Comparison of ENCODE assay signal across 9 mouse cellular contexts in genomic region chr10:39541951-39542521, GRCm38 (mm10).
DNase-seq lines count a peak whose midpoint lies in the region; ATAC-seq and TF ChIP-seq lines count a peak whose summit lies in the region.
"Had no signal": no experiment of that assay in that cellular context is flagged by ENCODE, and none has a peak within 500 bp of the region (broad histone marks: within the 10 kb centered on the region; RNA-seq: fewer than 3 reads in every experiment).

No protein-coding gene starts in this region.

- ATAC-seq in cerebellum, adult (ENCODE audit: insufficient number of reproducible peaks, low FRiP score, low TSS enrichment) = peak; percentile 57
- ATAC-seq in lung, postnatal 0 days = peak; percentile 16

- H3K4me2 ChIP-seq in lung, postnatal 0 days (replicated peaks; ENCODE audit: low read depth, low read length) = no peak overlapping the region

- no peak overlapping the region for H3K9ac ChIP-seq in lung, postnatal 0 days (replicated peaks; ENCODE audit: low read depth)
- H3K9ac ChIP-seq: liver, embryonic 14.5 days had no signal

- no peak for TF ChIP-seq EP300 in lung, postnatal 0 days (IDR thresholded peaks at IDR 0.05)

- H3K4me1 ChIP-seq in lung, postnatal 0 days (ENCODE audit: insufficient read depth, low read depth, low read length) = peaks cover 8% of the 10 kb centered on the region; the same call in 1 of the 2 replicates

- no peaks in the 10 kb centered on the region for H3K27me3 ChIP-seq in lung, postnatal 0 days (replicated peaks; ENCODE audit: insufficient read depth, low read length)

- H3K27ac ChIP-seq in lung, postnatal 0 days (ENCODE audit: low read length) = no peak overlapping the region; the same call in 1 of the 2 replicates
- H3K27ac ChIP-seq: liver, embryonic 14.5 days had no signal

- 18% methylated on average over 7 of the region's 7 CpGs for WGBS in lung, postnatal 0 days

- DNase-seq in cerebellum, adult 11 months = no peak
- DNase-seq in lung, postnatal 0 days (ENCODE audit: low spot score) = no peak
- DNase-seq in lung, postnatal 10 days = no peak
- DNase-seq in left cerebral cortex, postnatal 10 days (ENCODE audit: extremely low spot score in 1 of 2, low spot score in 2 of 2) = peak; percentile 43 to 45
- peak; percentile 34 to 64 for DNase-seq in right cerebral cortex, postnatal 36 days (ENCODE audit: low spot score in 2 of 2)
- DNase-seq in gastrocnemius, postnatal 4 days (ENCODE audit: low spot score in 2 of 2) = no peak
- DNase-seq in ovary, postnatal 36 days (ENCODE audit: low spot score) = no peak

- intact Hi-C loops in left cerebral cortex, postnatal 10 days (cut with DNase I) = no loop called here

- no peak overlapping the region for H3K4me3 ChIP-seq in lung, postnatal 0 days (ENCODE audit: low read depth, low read length)

- no peaks in the 10 kb centered on the region for H3K9me3 ChIP-seq in lung, postnatal 0 days (ENCODE audit: low read length)

- no peak for TF ChIP-seq CTCF in lung, postnatal 0 days (IDR thresholded peaks at IDR 0.05)

- no peaks in the 10 kb centered on the region for H3K36me3 ChIP-seq in lung, postnatal 0 days (ENCODE audit: insufficient read depth, low read length)

Comparison
In these comparisons a context has a peak if more than half of its experiments do, and no peak if none do; other contexts are left out.
1. DNase-seq: peak in left cerebral cortex, postnatal 10 days (2 of 2) and right cerebral cortex, postnatal 36 days (2 of 2); none in cerebellum, adult 11 months (single experiment), lung, postnatal 0 days (single experiment), lung, postnatal 10 days (single experiment), gastrocnemius, postnatal 4 days (0 of 2) and ovary, postnatal 36 days (single experiment).